In the genomic region with DNA sequence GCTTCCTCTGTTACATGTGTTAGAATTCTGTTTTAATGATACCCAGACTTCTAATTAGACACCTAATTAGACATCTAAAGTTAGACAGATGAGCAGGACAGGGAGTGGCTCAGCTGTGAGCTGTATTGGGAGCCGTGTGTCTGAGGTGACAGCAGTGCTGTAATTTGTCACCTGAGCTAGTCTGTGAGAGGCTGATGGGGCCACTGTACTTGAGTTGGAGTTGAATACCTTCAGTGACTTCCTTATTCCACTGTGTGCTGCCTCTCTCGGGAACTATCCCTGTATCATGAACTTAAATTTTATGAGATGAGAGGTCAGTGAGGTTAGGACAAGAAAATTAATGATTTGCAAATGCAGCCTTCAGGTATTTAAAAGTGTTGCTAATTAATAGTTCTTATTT, we compare ENCODE assay signal across 25 mouse cellular contexts. TPM values are rescaled to one million over a fixed set of nuclear protein-coding genes. Genes with fewer than 3 reads are reported as not detected.
"Had no signal": no experiment of that assay in that cellular context is flagged by ENCODE, and none has a peak within 500 bp of the region (broad histone marks: within the 10 kb centered on the region; RNA-seq: fewer than 3 reads in every experiment).

No protein-coding gene starts in this region.

- H3K27ac ChIP-seq: gastrocnemius, adult 2 months; heart, adult 2 months; heart, embryonic 10.5 days; hindbrain, embryonic 10.5 days; hindbrain, embryonic 12.5 days; hindbrain, embryonic 14.5 days; kidney, postnatal 0 days; limb, embryonic 13.5 days; limb, embryonic 15.5 days; liver, embryonic 12.5 days; liver, embryonic 14.5 days had no signal

- DNase-seq: gastrocnemius, adult 2 months; gastrocnemius, postnatal 10 days; gastrocnemius, postnatal 25 days; heart, adult 2 months; heart, postnatal 10 days; heart, postnatal 4 days; kidney, adult 11 months; kidney, postnatal 14 days; layer of hippocampus, adult 9-11 months; layer of hippocampus, postnatal 36 days; left cerebral cortex, postnatal 4 days; lung, adult 18-20 months had no signal

- H3K27me3 ChIP-seq: heart, embryonic 12.5 days; hindbrain, embryonic 12.5 days; limb, embryonic 13.5 days; limb, embryonic 15.5 days; liver, embryonic 12.5 days had no signal

- H3K9me3 ChIP-seq: heart, embryonic 10.5 days; heart, embryonic 12.5 days; hindbrain, embryonic 10.5 days; hindbrain, embryonic 12.5 days; limb, embryonic 13.5 days; limb, embryonic 15.5 days; liver, embryonic 12.5 days had no signal

- H3K9ac ChIP-seq: heart, embryonic 12.5 days; hindbrain, embryonic 12.5 days; hindbrain, embryonic 14.5 days; limb, embryonic 13.5 days; limb, embryonic 15.5 days; liver, embryonic 12.5 days; liver, embryonic 14.5 days had no signal

- H3K4me3 ChIP-seq: gastrocnemius, adult 2 months; heart, adult 2 months; heart, embryonic 10.5 days; heart, embryonic 12.5 days; hindbrain, embryonic 10.5 days; hindbrain, embryonic 12.5 days; limb, embryonic 13.5 days; limb, embryonic 15.5 days; liver, embryonic 12.5 days had no signal

- H3K4me2 ChIP-seq: heart, embryonic 12.5 days; hindbrain, embryonic 12.5 days; hindbrain, embryonic 14.5 days; limb, embryonic 13.5 days; limb, embryonic 15.5 days; liver, embryonic 12.5 days had no signal

- H3K4me1 ChIP-seq: hindbrain, embryonic 10.5 days; hindbrain, embryonic 12.5 days; limb, embryonic 15.5 days; liver, embryonic 12.5 days had no signal

- ATAC-seq: hindbrain, embryonic 16.5 days; inflammation-experienced regulatory T-cells, adult 6 months; liver, embryonic 12.5 days had no signal

RNA-seq across cellular contexts. Expression of a gene that starts 31.3 kb away (rescaled TPM):
- total RNA-seq: granulocyte monocyte progenitor cell, adult 5-6 weeks had no signal
